Mouse (Mus musculus) ES-Bruce4 (cell line): ENCODE results near the gene Gm6588.

Source experiments
- CTCF ChIP-seq: IDR thresholded peaks from one replicate; pipeline ENCODE4 v1.8.1; 2011; ENCODE audit warnings: low read depth, low read length
- POLR2A ChIP-seq: IDR thresholded peaks from one replicate; pipeline ENCODE4 v1.8.1; 2011; ENCODE audit warnings: low read length; ENCODE audit not compliant: insufficient read depth

- TF ChIP-seq CTCF (no peak), POLR2A (no peak)
Observed at GRCm38 (mm10) chr5:112498921-112499917, 50.0 kb downstream of the Gm6588 start.
